Mouse (Mus musculus) urinary bladder, postnatal 10 days (tissue): ENCODE measurements around the gene Vwce.
A peak's percentile ranks its signal among the peaks of the same experiment; 100 is the strongest.

Source experiments
- DNase-seq: peaks from one replicate; pipeline ENCODE4 v3.0.0; 2022; ENCODE audit warnings: low spot score

Vwce gene

GRCm38 (mm10) chr19:10645616-10646015 is 11.6 kb downstream of the Vwce start:
- no peak for DNase-seq

DNA sequence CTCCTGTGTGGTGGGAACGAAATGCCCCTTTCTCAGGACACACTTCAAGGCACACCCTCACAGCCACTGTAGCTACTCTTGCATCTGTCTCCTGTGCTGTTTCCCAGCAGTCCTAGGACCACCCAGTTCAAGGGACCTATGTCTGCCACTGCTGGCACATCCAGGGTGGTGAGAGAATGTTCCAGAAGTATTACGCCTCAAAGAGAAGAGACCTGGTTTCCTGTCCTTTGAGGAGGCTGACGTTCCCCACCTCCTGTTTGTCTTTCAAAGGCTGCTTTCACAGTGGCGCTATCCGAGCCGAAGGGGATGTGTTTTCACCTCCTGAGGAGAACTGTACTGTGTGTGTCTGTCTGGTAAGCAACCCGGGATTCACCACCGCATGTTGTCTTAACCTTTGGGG is 14.1 kb downstream of the Vwce start:
- DNase-seq, result no peak

DNA sequence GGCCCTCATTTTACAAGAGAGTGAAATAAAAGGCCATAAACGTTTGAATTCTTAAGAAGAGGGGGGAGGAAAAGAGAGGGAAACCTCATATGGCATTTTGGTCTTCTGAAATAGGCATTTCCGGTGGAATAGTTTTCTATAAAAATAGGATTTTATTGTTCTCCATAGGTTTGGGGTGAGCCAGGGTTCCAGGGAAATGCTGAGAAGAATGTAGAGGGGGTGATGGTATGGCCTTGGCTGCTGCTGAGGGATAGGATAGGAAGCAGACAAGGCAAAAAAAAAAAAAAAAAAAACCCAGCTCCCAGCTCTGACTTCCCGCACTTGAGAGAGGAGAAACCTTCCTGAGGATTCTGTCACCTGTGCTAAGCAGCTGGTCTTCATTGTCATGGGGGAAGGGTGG is 22.0 kb downstream of the Vwce start:
- DNase-seq, result no peak

DNA sequence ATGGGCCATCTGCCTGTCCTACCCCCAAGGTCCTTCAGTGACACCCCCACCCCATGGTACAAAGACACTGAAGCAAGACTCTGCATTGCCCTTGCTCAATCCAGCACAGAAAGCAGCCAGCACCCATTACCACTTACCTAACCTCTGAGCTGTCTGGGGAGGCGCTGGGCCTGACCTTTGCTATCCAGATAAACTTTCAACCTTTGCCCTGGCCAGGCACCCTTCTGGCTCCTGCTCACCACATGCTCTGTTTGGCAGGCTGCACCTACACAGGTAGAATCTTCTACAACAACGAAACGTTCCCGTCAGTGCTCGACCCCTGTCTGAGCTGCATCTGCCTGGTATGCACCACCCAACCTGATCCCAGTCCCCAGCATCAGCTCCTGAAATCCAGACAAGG is 23.7 kb downstream of the Vwce start:
- DNase-seq, result no peak

- DNase-seq, result no peak
Observed at GRCm38 (mm10) chr19:10658406-10658805, 24.4 kb downstream of the Vwce start.

GRCm38 (mm10) chr19:10661373-10661772 is 27.4 kb downstream of the Vwce start:
- no peak for DNase-seq

DNA sequence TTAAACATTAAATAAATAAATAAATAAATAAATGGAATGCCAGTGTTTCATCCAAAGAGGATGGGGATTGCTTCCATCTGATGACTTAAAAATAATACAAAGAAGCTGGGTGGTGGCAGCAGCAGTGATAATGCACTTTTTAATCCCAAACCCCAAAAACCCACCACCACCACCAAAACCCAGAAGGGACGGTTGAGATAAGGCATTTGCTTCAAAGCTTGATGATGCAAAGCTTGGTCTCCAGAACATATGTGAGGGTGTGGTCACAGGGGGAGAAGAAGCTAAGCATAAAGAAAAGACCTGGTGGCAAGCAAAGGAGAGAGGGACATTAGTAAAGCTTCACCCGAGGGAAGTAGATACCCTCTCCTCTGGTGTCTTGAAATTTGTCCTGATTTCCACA is 27.9 kb downstream of the Vwce start:
- no peak for DNase-seq

DNA sequence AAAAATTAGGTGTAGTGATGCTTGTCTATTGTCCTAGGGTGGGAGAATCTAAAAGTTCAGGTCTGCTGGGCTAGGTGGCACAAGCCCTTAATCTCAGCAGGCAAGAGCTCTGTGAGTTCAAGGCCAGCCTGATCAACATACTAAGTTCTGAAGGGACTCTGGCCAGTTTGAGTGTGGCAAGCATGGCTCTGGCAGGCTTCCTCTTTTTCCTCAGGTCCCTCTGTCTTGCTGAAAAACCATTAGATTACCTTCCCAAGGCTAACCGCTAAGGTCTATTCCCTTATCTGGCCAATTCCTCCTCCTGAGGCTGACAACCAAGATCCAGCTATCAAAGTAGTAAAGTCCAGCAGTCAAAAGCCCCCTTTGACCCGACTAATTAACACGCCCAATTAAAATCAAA is 28.7 kb downstream of the Vwce start:
- no peak for DNase-seq

DNA sequence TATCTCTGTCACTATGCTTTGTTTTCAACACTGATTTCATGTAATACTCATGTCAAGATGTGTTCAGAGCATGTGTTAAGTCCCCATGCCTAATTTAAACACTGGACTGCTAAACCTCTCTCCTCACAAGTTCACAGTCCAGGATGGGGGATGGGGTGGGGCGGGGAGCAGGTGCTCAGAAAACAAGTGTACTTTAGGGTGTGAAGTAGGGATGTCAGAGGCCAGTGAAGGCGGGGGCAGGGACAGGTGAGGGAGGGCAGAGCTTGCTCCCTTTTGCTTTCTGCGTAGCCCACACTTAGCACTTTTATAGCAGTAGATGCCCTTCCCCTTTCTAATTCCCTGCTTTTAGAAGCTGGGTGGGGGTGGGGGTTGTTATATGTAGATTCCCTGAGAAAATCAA is 31.1 kb downstream of the Vwce start:
- no peak for DNase-seq

- no peak for DNase-seq
Observed at GRCm38 (mm10) chr19:10665499-10665898, 31.5 kb downstream of the Vwce start.

DNA sequence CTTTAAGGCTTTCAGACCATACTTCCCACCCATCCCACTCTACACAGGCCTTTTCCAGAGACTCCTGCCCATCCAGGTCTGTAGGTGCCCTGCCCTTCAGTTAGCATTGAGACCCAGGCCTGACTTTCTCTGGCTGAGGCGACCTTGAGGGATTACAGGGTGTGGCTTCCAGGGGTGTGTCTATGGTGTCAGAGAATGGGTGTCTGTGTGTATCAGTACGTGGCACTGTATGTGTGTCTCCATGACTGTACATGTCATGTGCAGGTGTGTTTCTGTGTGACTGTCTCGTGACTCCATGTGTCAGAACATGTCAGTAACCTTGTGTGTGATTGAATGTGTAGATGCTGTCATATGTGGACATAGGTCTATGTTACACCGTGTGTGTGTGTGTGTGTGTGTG is 37.3 kb downstream of the Vwce start:
- DNase-seq, result no peak

GRCm38 (mm10) chr19:10671854-10672417 is 37.9 kb downstream of the Vwce start:
- DNase-seq, result no peak

DNA sequence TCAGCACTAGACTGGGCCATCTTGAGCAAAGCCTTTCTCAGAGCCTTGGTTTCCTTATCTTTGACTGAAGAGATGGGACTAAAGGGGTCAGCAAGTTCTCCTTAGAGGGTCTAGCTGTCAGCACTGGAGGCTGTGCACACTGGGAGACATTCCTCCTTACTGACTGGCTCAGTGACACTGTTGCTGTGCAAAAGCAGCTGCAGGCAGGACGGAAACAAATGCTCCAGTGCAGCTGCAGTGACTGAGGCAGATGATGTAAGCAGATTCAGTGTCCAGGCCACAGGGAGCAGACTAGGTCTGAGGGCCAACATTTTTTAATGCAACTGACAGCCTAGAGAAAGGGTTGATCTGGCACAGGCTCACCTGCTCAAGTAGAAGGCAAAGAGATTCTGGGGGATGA is 39.3 kb downstream of the Vwce start:
- no peak for DNase-seq

DNA sequence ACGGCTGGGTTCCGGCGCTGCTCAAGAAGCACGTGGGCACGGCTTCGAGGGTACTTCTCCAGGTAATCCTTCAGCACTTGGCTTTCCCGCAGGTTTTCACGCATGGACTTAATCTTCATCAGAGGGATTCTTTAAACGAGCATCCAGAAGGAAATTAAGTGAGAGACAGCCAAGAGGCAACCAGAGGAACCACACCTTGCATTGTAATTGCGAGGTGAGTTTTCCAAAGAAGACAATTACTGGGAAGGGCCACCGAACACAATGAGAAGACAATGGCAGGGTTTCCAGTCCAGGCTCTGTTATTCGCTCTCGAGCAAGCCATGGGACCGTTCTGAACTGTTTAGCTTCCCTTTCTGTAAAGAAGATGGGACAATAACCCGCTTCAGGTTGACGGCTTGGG is 42.6 kb downstream of the Vwce start:
- no peak for DNase-seq

- peak; percentile 44 for DNase-seq
Observed at GRCm38 (mm10) chr19:10677915-10678771, 44.1 kb downstream of the Vwce start, which contains the start of gene Pga5. Pga5 (minus strand) TSS chr19:10678071.

- DNase-seq, result no peak
Observed at GRCm38 (mm10) chr19:10678772-10679067, 44.7 kb downstream of the Vwce start.

DNA sequence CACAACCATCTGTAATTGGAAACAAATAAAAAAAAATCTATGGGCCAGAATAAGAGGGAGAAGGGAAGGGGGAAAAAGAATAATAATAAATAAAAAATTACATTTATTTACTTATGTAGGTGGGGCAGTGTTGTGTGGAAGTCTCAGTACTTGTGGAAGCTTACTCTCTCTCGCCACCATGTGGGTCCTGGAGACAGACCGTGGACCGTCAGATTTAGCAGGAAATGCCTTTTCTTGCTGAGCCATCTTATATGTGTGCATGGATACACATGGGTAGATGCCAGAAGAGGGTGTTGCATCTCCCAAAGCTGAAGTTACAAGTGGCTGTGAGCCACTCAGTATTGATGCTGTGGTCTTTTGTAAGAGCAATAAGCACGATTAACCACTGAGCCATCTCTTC is 47.6 kb downstream of the Vwce start:
- no peak for DNase-seq

- DNase-seq, result no peak
Observed at GRCm38 (mm10) chr19:10685081-10685480, 51.1 kb downstream of the Vwce start.

GRCm38 (mm10) chr19:10685727-10686126 is 51.7 kb downstream of the Vwce start:
- DNase-seq, result no peak

DNA sequence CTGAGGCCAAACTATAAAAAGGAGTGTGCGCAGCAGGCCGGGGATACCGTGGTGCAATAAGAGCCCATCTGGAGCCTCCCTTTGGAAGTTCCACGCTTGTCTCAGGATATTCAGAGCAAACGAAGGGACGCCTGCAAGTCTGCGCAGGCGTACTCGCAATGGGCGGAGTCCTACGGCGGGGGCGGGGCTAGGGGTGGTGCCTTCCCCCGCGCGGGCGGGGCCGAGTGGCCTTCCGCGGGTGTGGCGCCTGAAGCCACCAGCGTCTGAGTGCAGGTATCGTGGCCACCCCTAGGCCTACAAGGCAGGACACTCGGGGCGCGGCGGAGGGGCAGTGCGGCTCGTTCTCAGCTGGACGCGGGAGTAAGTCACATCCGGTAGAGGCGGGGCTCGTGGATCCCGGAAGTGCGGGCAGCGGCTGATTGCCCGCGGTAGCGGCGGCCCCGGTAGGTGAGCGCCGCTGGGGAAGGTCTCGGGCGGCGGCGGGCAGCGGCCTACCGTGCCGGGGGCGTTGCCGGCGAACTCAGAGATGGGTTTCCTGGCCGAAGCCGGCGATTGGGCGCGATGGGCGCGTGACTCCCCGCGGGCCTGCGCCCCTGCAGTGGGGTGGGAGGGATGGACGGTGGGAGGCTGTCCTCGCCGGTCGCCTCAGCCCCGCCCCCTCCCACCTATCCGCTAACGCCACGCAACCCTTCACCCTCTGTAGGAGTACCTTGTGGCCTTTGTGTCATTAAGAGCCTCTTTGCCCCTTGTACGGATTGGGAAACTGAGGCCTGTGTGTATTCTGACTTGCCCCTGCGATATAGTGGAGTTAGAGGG is 54.7 kb downstream of the Vwce start, which contains the start of gene Vps37c:
Gene Vps37c (plus strand): TSS at position 199 of the 816 bp plus-strand sequence.
- DNase-seq, result peak; percentile 83

DNA sequence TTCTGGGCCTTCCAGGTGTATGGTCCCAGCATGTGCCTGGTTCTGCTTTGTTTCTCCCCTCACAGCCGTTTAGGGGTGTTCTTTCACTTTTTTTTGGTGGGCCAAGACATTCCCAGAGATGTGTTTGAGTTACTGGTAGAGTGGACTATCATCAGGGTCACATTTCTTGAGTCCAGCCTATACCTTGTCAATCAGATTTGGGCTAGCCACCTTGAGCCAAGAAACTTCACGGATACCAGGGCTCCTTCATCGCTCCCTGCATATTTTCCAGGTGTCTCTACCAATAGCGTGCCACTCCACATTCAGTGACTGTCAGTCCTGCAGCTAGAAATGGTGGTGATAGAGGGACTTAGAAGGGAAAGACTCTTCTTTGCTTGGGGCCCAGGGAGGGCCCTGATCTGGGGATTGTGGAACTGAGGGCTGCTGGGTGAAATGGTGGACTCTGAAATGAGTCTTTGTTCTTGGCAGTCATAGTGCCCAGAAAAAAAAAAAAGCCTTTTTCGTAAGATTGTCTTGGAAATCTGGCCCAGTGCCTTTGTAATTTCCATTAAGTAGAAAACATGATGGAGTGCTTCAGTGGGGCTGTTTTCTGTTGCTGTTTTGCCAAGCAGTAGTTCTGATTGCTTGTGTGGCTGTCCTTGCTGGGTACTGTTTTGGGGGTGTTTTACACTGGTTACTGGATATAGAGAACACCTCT is 55.6 kb downstream of the Vwce start:
- DNase-seq, result no peak

DNA sequence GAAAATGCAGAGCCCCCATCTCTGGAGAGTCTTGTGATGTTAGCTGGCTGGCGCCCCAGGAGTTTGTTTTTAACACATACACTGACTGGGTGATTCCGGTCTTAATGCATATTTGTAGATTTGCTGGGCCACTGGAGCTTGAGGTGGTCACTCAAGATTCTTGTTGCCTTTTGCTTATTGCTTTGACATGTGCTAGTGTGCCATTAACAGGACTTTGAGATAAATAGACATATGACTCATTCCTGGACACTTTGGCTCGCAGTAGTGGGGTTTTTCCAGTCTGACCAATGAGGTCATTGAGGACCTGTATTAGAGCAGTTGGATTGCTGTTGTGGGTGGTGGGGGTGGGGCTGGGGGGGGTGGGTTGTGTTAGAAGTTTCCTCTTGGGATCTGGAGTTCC is 56.3 kb downstream of the Vwce start:
- DNase-seq, result no peak
